Mouse (Mus musculus): Measurements from ENCODE around the gene Il6ra.

DNA sequence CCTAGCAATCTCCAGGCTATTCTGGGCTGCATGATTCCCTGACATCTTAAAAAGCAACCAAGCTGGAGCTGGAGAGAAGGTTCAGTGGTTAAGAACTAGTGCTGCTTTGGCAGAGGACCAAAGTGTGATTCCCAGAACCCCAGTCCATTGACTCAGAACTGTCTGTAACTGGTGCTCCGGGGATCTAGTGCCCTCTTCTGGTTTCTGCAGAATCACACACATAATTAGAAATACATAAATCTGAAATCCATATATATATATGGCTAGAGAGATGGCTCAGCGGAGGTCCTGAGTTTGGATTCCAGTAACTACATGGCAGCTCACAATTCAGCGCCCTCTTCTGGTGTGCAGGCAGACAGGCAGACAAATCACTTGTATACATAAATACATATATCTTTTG lies 65.9 kb downstream of the Il6ra start:
- TF ChIP-seq CTCF (IDR thresholded peaks at IDR 0.05; ENCODE audit: extremely low read depth, insufficient read depth, low read length) (0 out of 2 replicates have a peak, but pooled peaks have one; percentile 3), POLR2A (IDR thresholded peaks at IDR 0.05; ENCODE audit: extremely low read depth, insufficient read depth, low read length) (no peak)
